Mouse (Mus musculus) hindbrain, postnatal 0 days (tissue): ENCODE data around the gene Lix1l. TPM values are rescaled to one million over a fixed set of nuclear protein-coding genes. Genes with fewer than 3 reads are reported as not detected.
"Not testable (repeated sequence)": the region's sequence is repeated elsewhere in the genome, so short reads cannot be mapped to it uniquely, and the experiment has no call there.

Experiments
- ATAC-seq: fragments of 200-750 bp; cut with Nextera tagmentation; 2 replicates; pipeline ENCODE4 v1.8.0; 2017; ENCODE audit warnings: mild to moderate bottlenecking, moderate TSS enrichment, moderate library complexity
- DNase-seq: peaks from one replicate; pipeline ENCODE4 v3.0.0-alpha.2; 2015; ENCODE audit warnings: low spot score
- H3K27ac ChIP-seq: fragments of 300-500 bp; sonication (generic); 2 replicates; pipeline ENCODE4 v1.5.1; 2014; ENCODE audit warnings: mild to moderate bottlenecking
- H3K27me3 ChIP-seq: fragments of 300-500 bp; sonication (generic); 2 replicates; pipeline ENCODE4 v1.6.1; 2014; ENCODE audit warnings: low read length, mixed read lengths; ENCODE audit not compliant: insufficient read depth
- H3K36me3 ChIP-seq: fragments of 300-500 bp; sonication (generic); 2 replicates; pipeline ENCODE4 v1.6.1; 2014; ENCODE audit warnings: low read length, mixed read lengths; ENCODE audit not compliant: insufficient read depth
- H3K4me1 ChIP-seq: fragments of 300-500 bp; sonication (generic); 2 replicates; pipeline ENCODE4 v1.6.1; 2014; ENCODE audit warnings: antibody characterized with exemption, low read length, mixed read lengths; ENCODE audit not compliant: insufficient read depth
- H3K4me2 ChIP-seq: fragments of 300-500 bp; sonication (generic); 2 replicates; pipeline ENCODE4 v1.6.1; 2014; ENCODE audit warnings: low read depth, mild to moderate bottlenecking, low read length, moderate library complexity, mixed read lengths
- H3K4me3 ChIP-seq: fragments of 300-500 bp; sonication (generic); 2 replicates; pipeline ENCODE4 v1.5.1; 2014; ENCODE audit warnings: low read length
- H3K9ac ChIP-seq: fragments of 300-500 bp; sonication (generic); replicated peaks from 2 replicates; pipeline ENCODE4 v1.6.1; 2014; ENCODE audit warnings: mild to moderate bottlenecking, low read length, moderate library complexity, mixed read lengths
- H3K9me3 ChIP-seq: fragments of 300-500 bp; sonication (generic); 2 replicates; pipeline ENCODE4 v1.6.1; 2016; ENCODE audit warnings: low read length, mixed read lengths
- CTCF ChIP-seq: IDR thresholded peaks from 2 replicates; pipeline ENCODE4 v1.5.1; 2016; ENCODE audit warnings: antibody characterized with exemption, control low read depth, low read depth
- WGBS: fragments of 180-500 bp; shearing (Covaris S2); extraction: QIAGEN DNeasy Blood & Tissue Kit; methylation state at CpG from one replicate; pipeline ENCODE4 v1.1.7; 2014; 5-methylcytosine and 5-hydroxymethylcytosine counted together
- polyA plus RNA-seq: library from polyadenylated mRNA; unstranded; fragments of >200 nt; fragmentation: Nextera tagmentation; extraction: Ambion mirVana; gene quantifications from 2 replicates; pipeline ENCODE4 v1.2.1, GENCODE M21; 2015
- total RNA-seq: library from RNA; depleted of rRNA; stranded (reverse); fragments of >200 nt; gene quantifications from 2 replicates; pipeline ENCODE4 v1.2.3, GENCODE M21; 2014

The Lix1l gene
- total and polyA plus RNA-seq, 2 experiments from 2014 or later, result 3.9 to 48.4 TPM

- TF ChIP-seq CTCF, result peak; percentile 84
- no peaks in the 10 kb centered on the region for H3K36me3 ChIP-seq
- 3% methylated on average over 16 of the region's 18 CpGs for WGBS
Observed at GRCm38 (mm10) chr3:96663432-96664239, 62.7 kb downstream of the Lix1l start.

GRCm38 (mm10) chr3:96665732-96666363, 64.9 kb downstream of the Lix1l start:
- H3K36me3 ChIP-seq, DNase-seq, H3K27me3 ChIP-seq, H3K4me2 ChIP-seq, H3K9ac ChIP-seq, ATAC-seq, H3K9me3 ChIP-seq, H3K4me3 ChIP-seq, H3K4me1 ChIP-seq, H3K27ac ChIP-seq: not testable (repeated sequence)
- 90% methylated on average over 7 of the region's 7 CpGs for WGBS

More at GRCm38 (mm10) chr3:96663432-96664239, 62.7 kb downstream of the Lix1l start:
- peak overlapping the region; percentile 35; the same call in 1 of the 2 replicates for H3K9ac ChIP-seq
- H3K9me3 ChIP-seq, result no peaks in the 10 kb centered on the region
- H3K27ac ChIP-seq, result peak overlapping the region; percentile 72; the same call in 1 of the 2 replicates
- peak overlapping the region; percentile 28 for H3K4me3 ChIP-seq
- no peaks in the 10 kb centered on the region for H3K27me3 ChIP-seq
- peak overlapping the region; percentile 60 for H3K4me2 ChIP-seq
- DNase-seq, result peak; percentile 90
- ATAC-seq, result peak; percentile 92
- H3K4me1 ChIP-seq, result peaks cover 8% of the 10 kb centered on the region

- no peaks in the 10 kb centered on the region for H3K27me3 ChIP-seq
- H3K9ac ChIP-seq, result no peak overlapping the region
- H3K4me2 ChIP-seq, result no peak overlapping the region
- no peak for TF ChIP-seq CTCF
- no peak overlapping the region for H3K4me3 ChIP-seq
- no peaks in the 10 kb centered on the region for H3K9me3 ChIP-seq
- H3K27ac ChIP-seq, result no peak overlapping the region
- 94% methylated on average over 5 of the region's 5 CpGs for WGBS
- ATAC-seq (no peak), DNase-seq (no peak)
- peaks cover 8% of the 10 kb centered on the region for H3K4me1 ChIP-seq
- no peaks in the 10 kb centered on the region for H3K36me3 ChIP-seq
Observed at GRCm38 (mm10) chr3:96666916-96667315, 66.0 kb downstream of the Lix1l start.

- Histone ChIP-seq H3K4me3 (no peak overlapping the region), H3K36me3 (no peaks in the 10 kb centered on the region), H3K27me3 (no peaks in the 10 kb centered on the region), H3K9ac (no peak overlapping the region), H3K9me3 (no peaks in the 10 kb centered on the region), H3K27ac (no peak overlapping the region), H3K4me1 (peaks cover 8% of the 10 kb centered on the region), H3K4me2 (no peak overlapping the region)
- peak; percentile 51 for TF ChIP-seq CTCF
- no peak for DNase-seq
- no peak for ATAC-seq
- 52% methylated on average over 1 of the region's 1 CpGs for WGBS
Observed at GRCm38 (mm10) chr3:96667316-96667715, 66.4 kb downstream of the Lix1l start.

- whole genome bisulfite sequencing, result 89% methylated on average over 5 of the region's 5 CpGs
- Histone ChIP-seq H3K4me1 (peaks cover 3% of the 10 kb centered on the region; the same call in 1 of the 2 replicates), H3K4me2 (no peak overlapping the region), H3K9ac (no peak overlapping the region), H3K9me3 (no peaks in the 10 kb centered on the region), H3K27me3 (no peaks in the 10 kb centered on the region), H3K36me3 (no peaks in the 10 kb centered on the region), H3K4me3 (no peak overlapping the region), H3K27ac (no peak overlapping the region)
- TF ChIP-seq CTCF, result no peak
- no peak for ATAC-seq
- DNase-seq, result no peak
Observed at GRCm38 (mm10) chr3:96668424-96669067, 67.6 kb downstream of the Lix1l start.

- peak; percentile 87 for DNase-seq
- H3K27ac ChIP-seq, result no peak within 1 kb of the TSS
- H3K9me3 ChIP-seq, result no peaks in the 10 kb centered on the region
- 5% methylated on average over 35 of the region's 35 CpGs for WGBS
- H3K9ac ChIP-seq, result peak within 1 kb of the TSS; percentile 49
- no peaks in the 10 kb centered on the region for H3K4me1 ChIP-seq
- TF ChIP-seq CTCF, result peak; percentile 52
- peak within 1 kb of the TSS; percentile 83 for H3K4me2 ChIP-seq
- H3K36me3 ChIP-seq, result no peaks in the 10 kb centered on the region
- peak; percentile 96 for ATAC-seq
- H3K4me3 ChIP-seq, result peak within 1 kb of the TSS; percentile 47
- H3K27me3 ChIP-seq, result no peaks in the 10 kb centered on the region
Observed at GRCm38 (mm10) chr3:96669727-96670468, 68.9 kb downstream of the Lix1l start, which contains the start of gene Ankrd35. TSS of gene Ankrd35 (plus strand) at chr3:96670131.
